Mouse (Mus musculus) heart, adult 9 months (tissue): Measurements from ENCODE around the gene Batf.

Source experiments
- DNase-seq, 2 experiments: peaks; one replicate each; pipeline ENCODE4 v3.0.0; 2022; ENCODE audit warnings: low spot score in 2 of 2

Gene Batf

DNA sequence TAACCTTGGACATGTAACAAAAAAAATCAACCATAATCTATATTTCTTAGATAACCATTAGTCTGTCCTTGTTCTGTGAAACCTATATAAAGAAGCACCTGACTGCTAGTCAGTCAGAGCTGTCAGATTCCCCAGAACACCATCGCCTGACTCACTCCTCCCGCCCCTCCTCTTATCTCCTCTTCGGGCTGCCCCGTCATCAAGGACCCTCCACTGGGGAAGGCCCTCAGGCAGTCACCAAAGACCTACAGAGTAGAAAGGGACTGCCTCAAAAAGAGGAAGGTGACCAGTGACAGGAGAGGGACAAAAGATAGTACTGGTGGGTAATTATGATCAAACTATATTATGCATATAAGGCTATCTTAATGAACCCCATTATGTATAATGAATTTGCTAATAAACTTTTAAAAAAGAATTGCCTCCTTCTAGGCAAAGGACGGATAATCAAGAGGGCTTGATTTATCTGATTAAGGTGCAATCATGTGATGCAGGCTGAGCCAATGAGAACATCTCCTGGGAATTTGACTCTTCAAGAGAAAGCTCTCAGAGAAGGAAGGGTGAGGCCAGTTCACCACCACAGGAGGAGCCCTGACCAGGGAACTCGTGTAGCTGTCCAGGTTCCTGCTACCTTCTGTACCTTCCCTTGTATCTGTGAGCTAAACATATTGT is 40.4 kb downstream of the Batf start:
- DNase-seq: no peak

DNA sequence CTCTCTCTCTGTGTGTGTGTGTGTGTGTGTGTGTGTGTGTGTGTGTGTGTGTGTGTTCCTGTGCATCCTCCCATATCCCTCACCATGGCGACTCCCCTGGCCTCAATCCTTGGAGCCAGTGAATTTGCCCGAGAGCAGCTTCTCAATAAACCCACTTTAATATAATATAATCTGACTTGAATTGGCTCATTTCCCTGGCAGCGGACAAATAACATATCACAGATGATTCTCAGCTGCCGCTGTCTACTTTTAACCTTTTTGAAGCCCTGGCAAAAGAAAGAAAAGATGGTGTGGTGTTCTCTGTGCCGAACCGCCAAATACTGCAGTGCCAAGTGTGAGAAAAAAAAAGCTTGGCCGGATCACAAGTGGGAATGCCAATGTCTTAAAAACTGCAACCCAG is 41.7 kb downstream of the Batf start:
- no peak for DNase-seq

DNA sequence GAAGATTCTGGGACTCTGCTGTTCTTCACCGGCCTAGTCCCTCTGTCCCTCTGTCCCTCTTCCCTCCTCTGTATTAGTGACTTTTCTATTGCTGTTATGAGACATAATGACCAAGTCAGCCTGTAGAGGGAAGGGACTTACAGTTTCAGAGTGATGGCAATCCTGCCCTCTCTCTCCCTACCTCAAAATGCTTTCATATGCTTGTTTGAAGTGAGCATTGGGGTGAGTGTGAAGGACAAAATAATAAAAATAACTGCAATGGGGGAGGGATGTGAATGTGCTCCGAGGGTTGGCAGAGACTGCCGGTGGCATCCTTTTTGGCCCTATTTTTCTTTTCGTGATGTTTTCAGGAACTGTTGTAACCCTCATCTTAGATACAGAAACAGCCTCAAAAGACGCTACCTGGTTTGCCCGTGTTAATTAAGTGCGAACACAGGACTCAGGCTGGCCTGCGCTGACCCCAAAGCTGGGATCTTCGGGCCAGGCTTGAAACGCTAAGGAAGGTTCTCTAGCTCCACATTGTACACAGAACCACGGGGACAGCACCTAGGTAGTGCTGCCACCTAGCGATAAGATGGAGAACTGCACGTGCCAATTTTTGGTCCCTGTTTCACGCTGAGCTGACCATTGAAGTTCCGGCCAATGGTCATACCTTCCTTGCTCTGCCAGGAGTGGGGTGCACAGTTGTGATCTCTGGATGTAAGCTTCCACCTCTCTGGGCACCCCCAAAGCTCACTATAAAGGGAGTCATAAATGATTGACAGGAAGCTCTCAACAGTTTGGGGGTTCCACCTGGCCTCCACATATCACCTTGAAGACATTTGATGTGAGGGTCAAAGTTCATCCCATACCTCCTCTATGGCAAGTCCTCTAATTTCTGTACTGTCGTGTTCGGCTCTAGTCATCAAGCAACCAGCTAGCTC is 42.8 kb downstream of the Batf start:
- peak; percentile 17 to 42 for DNase-seq

- DNase-seq: no peak
These were observed 43.4 kb downstream of the Batf start for GRCm38 (mm10) chr12:85729945-85730290.

GRCm38 (mm10) chr12:85736203-85736602 is 49.7 kb downstream of the Batf start:
- DNase-seq: no peak

GRCm38 (mm10) chr12:85736960-85737359 is 50.5 kb downstream of the Batf start:
- no peak for DNase-seq

DNA sequence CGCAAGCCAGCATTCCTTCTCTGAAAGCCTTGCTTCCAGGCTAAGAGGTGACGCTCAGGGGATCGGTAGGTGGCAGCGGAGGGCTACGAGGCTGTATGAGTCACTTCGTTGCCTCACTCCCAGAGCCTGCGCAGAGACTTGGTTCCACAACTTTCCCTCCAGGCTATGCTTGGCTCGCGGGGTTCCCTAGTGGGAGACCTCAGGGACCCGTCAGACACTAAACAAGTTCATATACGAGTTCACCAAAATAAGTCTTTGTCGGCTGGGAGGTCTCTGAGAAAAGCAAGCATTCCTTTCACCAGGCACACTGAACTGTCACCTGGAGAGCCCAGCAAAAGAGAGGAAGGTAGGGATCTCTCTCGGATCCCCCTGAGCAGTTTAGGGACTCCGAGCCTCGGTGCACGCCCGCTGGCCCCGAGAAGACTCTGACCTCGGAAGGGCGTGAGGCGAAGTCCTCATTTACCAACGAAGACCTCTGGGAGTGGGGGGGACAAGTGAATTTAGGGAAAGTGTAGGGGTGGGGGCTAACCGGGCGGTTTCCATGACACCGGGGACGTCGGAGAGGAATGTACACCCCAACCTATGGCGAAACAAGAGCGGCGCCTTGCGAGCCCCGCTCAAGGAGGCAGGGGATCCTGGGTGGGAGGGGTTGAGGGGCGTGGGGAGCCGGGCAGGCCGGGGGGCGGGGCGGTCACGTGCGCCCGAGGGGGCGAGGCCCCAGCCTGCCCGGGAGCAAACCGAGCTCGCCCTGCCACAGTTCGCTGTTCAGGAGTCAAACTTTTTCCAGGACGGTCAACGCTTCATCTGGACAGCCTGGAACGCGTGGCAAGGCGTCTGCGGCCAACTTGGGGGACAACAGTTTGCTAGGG is 59.6 kb downstream of the Batf start, which contains the start of gene Flvcr2:
TSS of gene Flvcr2 (plus strand) at position 713 of the 869 bp plus-strand sequence.
- DNase-seq: peak; percentile 68 to 85

GRCm38 (mm10) chr12:85746696-85747219 is 60.3 kb downstream of the Batf start:
- no peak for DNase-seq

DNA sequence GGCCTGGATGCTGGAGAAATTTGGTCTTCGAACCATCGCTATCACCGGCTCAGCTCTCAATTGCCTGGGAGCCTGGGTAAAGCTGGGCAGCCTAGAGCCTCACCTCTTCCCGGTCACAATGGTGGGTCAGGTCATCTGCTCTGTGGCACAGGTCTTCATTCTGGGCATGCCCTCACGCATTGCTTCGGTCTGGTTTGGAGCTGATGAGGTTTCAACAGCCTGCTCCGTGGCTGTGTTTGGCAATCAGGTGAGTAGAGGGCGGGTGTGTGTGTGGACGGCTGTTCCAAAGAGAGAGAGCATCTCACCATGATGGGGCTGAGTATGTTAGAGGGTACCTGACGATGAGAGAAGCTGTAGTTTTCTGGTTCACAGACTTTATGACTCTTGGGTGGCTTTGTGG is 60.9 kb downstream of the Batf start:
- no peak for DNase-seq

DNA sequence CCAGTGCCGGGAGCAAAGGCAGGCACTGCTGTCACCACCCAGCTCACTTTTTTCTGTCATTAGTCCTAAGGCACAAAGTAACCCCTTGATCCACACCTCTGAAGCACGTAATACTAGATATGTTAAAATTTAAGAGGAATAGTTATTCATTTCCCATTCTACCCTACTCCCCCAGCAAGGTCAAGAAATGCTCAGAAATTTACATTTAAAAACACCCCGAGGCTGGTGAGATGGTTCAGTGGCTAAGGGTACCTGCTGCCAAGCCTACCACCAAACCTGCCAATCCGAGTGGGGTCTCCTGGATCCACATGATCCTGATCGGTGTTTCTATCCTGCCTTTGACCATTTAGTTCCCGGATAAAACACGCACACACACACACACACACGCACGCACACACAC is 63.4 kb downstream of the Batf start:
- DNase-seq: no peak

- DNase-seq: no peak
These were observed 65.6 kb downstream of the Batf start for GRCm38 (mm10) chr12:85752116-85752515.

DNA sequence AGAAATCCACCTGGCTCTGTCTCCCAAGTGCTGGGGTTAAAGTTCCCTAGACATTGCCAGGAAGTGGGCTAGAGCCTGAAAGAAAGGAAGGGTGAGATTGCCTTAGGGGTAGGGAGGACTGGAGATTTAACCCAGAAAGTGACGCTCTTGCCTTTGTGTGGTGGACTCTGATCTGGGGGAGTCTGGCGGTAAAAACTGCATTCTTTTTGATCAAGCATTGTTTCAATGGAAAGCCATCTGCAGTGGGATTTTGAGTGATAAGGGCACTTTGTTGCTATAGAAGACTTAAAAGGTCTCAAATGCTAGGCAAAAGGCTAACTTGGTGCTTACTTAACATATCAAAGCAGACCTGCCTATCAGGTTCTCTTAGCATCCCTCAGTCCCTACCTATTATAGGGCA is 66.8 kb downstream of the Batf start:
- DNase-seq: no peak

DNA sequence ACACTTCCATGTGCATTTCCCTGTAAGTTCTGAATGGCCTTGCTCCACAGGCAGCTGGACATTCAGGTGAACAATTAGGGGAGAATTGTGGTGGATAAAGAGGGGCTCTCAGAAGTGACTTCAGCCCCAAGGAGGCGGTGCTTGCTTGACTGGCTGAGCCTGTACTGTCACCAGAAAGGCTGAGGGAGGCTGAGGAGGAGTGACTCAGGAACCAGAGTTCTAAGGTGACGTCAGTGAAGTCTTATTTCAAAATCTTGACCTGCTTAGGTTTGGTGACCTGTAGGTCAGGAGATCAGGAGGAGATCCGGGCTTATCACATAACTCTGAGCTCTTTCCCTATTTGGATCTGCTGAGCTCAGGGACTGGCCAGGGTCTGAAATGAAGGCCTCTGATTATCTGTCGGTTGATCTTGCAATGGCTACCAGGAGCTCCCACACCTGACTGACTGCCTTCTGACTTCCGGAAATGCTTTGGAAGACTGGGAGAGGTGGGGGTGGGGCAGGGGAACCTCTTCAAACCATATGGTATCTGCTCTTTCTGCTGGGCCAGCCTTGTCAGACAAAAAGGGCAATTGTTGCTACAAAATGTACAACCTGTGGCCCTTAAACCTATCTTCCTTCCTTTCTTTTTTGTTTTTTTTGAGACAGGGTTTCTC is 68.3 kb downstream of the Batf start:
- DNase-seq: no peak

DNA sequence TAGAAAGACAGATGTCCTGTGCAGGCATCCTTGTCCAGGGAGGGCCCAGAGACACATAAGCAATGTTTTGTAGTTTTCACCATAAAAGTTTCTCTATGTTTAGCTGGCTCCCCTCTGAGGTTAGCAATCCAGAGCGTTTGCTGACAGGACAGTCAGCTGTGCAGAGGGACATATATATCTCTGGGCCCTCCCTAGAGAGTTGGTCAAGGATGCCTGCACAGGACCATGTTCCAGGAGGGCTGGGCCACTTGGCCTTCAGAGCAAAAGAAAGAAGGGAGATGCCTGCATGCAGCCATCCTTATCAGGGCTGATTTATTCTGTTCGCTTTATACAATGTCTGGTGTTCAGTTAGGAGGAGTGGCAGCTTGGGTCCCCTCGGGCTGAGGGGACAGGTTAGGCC is 70.0 kb downstream of the Batf start:
- DNase-seq: no peak

- peak; percentile 9 to 21 for DNase-seq
These were observed 70.6 kb downstream of the Batf start for GRCm38 (mm10) chr12:85757074-85757473.
